Mouse (Mus musculus): ENCODE measurements around the gene Apobec3.

GRCm38 (mm10) chr15:79873545-79873944 lies 17.9 kb upstream of the Apobec3 start:
- TF ChIP-seq GATA1 (IDR thresholded peaks at IDR 0.05; ENCODE audit: low read length) (no peak), TAL1 (IDR thresholded peaks at IDR 0.05; ENCODE audit: low read length) (no peak)
